Mouse (Mus musculus) hindbrain, embryonic 11.5 days (tissue): ENCODE measurements around the gene Tbc1d10c. TPM values are rescaled to one million over a fixed set of nuclear protein-coding genes. Genes with fewer than 3 reads are reported as not detected.

ENCODE experiments used
- ATAC-seq: fragments of 200-750 bp; cut with Nextera tagmentation; 2 replicates; pipeline ENCODE4 v1.8.0; 2017; ENCODE audit warnings: mild to moderate bottlenecking, moderate TSS enrichment, moderate library complexity; ENCODE audit not compliant: low FRiP score
- DNase-seq: peaks from one replicate; pipeline ENCODE4 v3.0.0-alpha.2; 2015; ENCODE audit warnings: low spot score
- H3K27ac ChIP-seq: fragments of 300-500 bp; sonication (generic); 2 replicates; pipeline ENCODE4 v1.5.1; 2014; ENCODE audit warnings: mild to moderate bottlenecking, low read depth, low read length
- H3K27me3 ChIP-seq: fragments of 300-500 bp; sonication (generic); 2 replicates; pipeline ENCODE4 v1.6.1; 2014; ENCODE audit warnings: mild to moderate bottlenecking, low read length, moderate library complexity, mixed read lengths; ENCODE audit not compliant: control insufficient read depth, insufficient read depth
- H3K36me3 ChIP-seq: fragments of 300-500 bp; sonication (generic); 2 replicates; pipeline ENCODE4 v1.6.1; 2014; ENCODE audit warnings: mild to moderate bottlenecking, low read length, moderate library complexity, mixed read lengths; ENCODE audit not compliant: control insufficient read depth, insufficient read depth
- H3K4me1 ChIP-seq: fragments of 300-500 bp; sonication (generic); replicated peaks from 2 replicates; pipeline ENCODE4 v1.6.1; 2014; ENCODE audit warnings: low read length, mixed read lengths; ENCODE audit not compliant: control insufficient read depth, insufficient read depth
- H3K4me2 ChIP-seq: fragments of 300-500 bp; sonication (generic); replicated peaks from 2 replicates; pipeline ENCODE4 v1.6.1; 2014; ENCODE audit warnings: mild to moderate bottlenecking, low read depth, low read length
- H3K4me3 ChIP-seq: fragments of 300-500 bp; sonication (generic); 2 replicates; pipeline ENCODE4 v1.5.1; 2014; ENCODE audit warnings: low read depth, low read length
- H3K9ac ChIP-seq: fragments of 300-500 bp; sonication (generic); 2 replicates; pipeline ENCODE4 v1.6.1; 2014; ENCODE audit warnings: low read depth, low read length
- H3K9me3 ChIP-seq: fragments of 300-500 bp; sonication (generic); 2 replicates; pipeline ENCODE4 v1.6.1; 2016; ENCODE audit warnings: low read length; ENCODE audit not compliant: control insufficient read depth
- WGBS: fragments of 180-500 bp; shearing (Covaris S2); extraction: QIAGEN DNeasy Blood & Tissue Kit; methylation state at CpG from one replicate; pipeline ENCODE4 v1.1.7; 2014; 5-methylcytosine and 5-hydroxymethylcytosine counted together
- polyA plus RNA-seq: library from polyadenylated mRNA; unstranded; fragments of >200 nt; fragmentation: Nextera tagmentation; extraction: Ambion mirVana; gene quantifications from 2 replicates; pipeline ENCODE4 v1.2.1, GENCODE M21; 2014

The Tbc1d10c gene
- polyA plus RNA-seq, 1 experiment from 2014 or later: 0.79 TPM

GRCm38 (mm10) chr19:4201291-4201909 is 10.3 kb upstream of the Tbc1d10c start, which contains the start of gene Rad9a:
TSS of gene Rad9a (minus strand) at chr19:4201662.
- Histone ChIP-seq H3K27ac (peak within 1 kb of the TSS; percentile 60; the same call in 1 of the 2 replicates), H3K9ac (peak within 1 kb of the TSS; percentile 81), H3K4me1 (peaks cover 13% of the 10 kb centered on the region), H3K9me3 (no peaks in the 10 kb centered on the region), H3K27me3 (no peaks in the 10 kb centered on the region; the same call in none of the 2 replicates), H3K4me3 (peak within 1 kb of the TSS; percentile 68), H3K4me2 (peak within 1 kb of the TSS; percentile 97), H3K36me3 (no peaks in the 10 kb centered on the region)
- peak; percentile 82 for ATAC-seq
- under 1% methylated on average over 34 of the region's 34 CpGs for WGBS
- peak; percentile 98 for DNase-seq

DNA sequence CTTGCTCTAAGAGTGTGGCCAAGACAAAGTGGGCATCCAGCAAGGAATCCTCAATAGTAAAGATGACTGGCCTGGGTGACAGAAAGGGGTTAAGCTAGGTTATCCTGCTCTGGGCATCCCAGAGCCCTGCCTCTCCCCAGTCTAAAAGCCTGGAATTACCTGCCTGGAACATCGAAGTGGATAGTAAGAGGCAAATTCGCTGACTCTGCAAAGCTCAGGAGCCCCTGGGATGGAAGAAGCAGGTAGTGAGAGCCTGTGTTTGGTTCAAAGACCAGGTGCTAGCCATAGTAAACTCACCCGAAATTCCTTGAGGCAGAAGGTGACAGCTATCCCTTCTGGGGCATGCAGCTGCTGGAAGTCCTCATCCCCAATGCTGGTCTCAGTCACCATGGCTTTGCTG is 6.1 kb upstream of the Tbc1d10c start:
- Histone ChIP-seq H3K9ac (no peak overlapping the region), H3K4me2 (no peak overlapping the region), H3K36me3 (peaks cover 11% of the 10 kb centered on the region), H3K4me1 (peaks cover 16% of the 10 kb centered on the region), H3K4me3 (no peak overlapping the region), H3K9me3 (no peaks in the 10 kb centered on the region), H3K27me3 (no peaks in the 10 kb centered on the region), H3K27ac (no peak overlapping the region)
- WGBS: 69% methylated on average over 3 of the region's 3 CpGs
- no peak for DNase-seq
- no peak for ATAC-seq

GRCm38 (mm10) chr19:4196548-4196947 is 5.5 kb upstream of the Tbc1d10c start:
- H3K4me1 ChIP-seq: peaks cover 14% of the 10 kb centered on the region
- H3K9ac ChIP-seq: no peak overlapping the region
- DNase-seq (no peak), ATAC-seq (no peak)
- H3K27ac ChIP-seq: no peak overlapping the region
- H3K4me3 ChIP-seq: no peak overlapping the region
- no peaks in the 10 kb centered on the region for H3K27me3 ChIP-seq
- H3K36me3 ChIP-seq: peaks cover 11% of the 10 kb centered on the region
- no peak overlapping the region for H3K4me2 ChIP-seq
- H3K9me3 ChIP-seq: no peaks in the 10 kb centered on the region
- WGBS: 72% methylated on average over 5 of the region's 5 CpGs

GRCm38 (mm10) chr19:4196048-4196447 is 5.0 kb upstream of the Tbc1d10c start:
- DNase-seq (no peak), ATAC-seq (no peak)
- Histone ChIP-seq H3K9me3 (no peaks in the 10 kb centered on the region), H3K4me1 (peaks cover 14% of the 10 kb centered on the region), H3K27me3 (no peaks in the 10 kb centered on the region), H3K4me3 (no peak overlapping the region), H3K9ac (no peak overlapping the region), H3K27ac (no peak overlapping the region), H3K4me2 (no peak overlapping the region), H3K36me3 (peaks cover 11% of the 10 kb centered on the region)
- WGBS: 80% methylated on average over 2 of the region's 2 CpGs

DNA sequence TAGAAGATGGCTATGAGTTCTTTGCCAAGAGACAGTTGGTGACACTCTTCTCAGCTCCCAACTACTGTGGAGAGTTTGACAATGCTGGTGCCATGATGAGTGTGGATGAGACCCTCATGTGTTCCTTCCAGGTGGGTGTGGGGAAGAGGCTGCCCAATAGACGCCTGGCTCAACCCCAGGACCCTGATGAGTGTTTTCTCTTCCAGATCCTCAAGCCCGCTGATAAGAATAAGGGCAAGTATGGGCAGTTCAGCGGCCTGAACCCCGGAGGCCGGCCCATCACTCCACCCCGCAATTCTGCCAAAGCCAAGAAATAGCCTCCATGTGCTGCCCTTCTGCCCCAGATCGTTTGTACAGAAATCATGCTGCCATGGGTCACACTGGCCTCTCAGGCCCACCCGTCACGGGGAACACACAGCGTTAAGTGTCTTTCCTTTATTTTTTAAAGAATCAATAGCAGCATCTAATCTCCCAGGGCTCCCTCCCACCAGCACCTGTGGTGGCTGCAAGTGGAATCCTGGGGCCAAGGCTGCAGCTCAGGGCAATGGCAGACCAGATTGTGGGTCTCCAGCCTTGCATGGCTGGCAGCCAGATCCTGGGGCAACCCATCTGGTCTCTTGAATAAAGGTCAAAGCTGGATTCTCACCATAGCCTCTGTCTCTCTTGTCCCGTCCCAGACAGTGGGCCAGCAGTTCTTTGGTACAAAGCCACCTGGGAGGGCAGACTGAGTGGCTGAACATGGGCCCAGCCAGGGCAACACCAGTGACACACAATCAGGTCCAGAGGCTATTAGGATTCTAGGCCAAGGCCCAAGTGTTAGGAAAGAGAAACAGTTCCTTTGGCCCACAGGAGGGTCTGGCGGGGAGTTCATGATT is 3.9 kb upstream of the Tbc1d10c start:
- WGBS: 86% methylated on average over 12 of the region's 12 CpGs
- H3K4me2 ChIP-seq: no peak overlapping the region
- no peaks in the 10 kb centered on the region for H3K27me3 ChIP-seq
- no peak overlapping the region for H3K27ac ChIP-seq
- peaks cover 5% of the 10 kb centered on the region; the same call in 1 of the 2 replicates for H3K4me1 ChIP-seq
- ATAC-seq (no peak), DNase-seq (no peak)
- no peaks in the 10 kb centered on the region for H3K9me3 ChIP-seq
- H3K36me3 ChIP-seq: peaks cover 11% of the 10 kb centered on the region
- no peak overlapping the region for H3K4me3 ChIP-seq
- no peak overlapping the region for H3K9ac ChIP-seq

DNA sequence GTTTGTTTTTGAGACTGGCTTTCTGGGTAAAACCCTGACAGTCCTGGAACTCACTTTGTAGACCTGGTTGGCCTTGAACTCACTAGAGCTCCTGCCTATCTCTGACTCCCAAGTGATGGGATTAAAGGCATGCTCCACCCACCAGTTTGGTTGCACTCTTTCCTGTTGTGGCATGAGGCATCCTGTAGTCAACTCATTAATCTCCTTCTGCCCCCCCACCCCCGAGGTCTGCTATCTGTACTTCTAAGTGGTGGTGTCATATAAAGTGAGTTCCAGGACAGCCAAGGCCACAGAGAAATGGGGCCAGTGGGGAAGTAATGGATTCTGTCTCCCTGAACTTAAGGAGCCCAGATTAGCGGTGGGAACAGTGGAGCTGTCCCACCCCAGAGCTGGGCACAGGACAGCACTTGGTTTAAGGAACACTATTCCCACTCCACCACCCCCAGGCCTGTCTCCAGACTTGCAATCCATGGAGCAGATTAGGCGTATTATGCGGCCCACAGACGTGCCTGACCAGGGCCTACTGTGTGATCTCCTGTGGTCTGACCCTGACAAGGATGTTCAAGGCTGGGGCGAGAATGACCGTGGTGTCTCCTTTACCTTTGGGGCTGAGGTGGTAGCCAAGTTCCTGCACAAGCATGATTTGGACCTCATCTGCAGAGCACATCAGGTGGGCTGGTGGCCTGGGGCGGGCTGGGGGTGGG is 3.1 kb upstream of the Tbc1d10c start:
- H3K4me2 ChIP-seq: no peak overlapping the region
- H3K36me3 ChIP-seq: peaks cover 11% of the 10 kb centered on the region
- no peaks in the 10 kb centered on the region for H3K9me3 ChIP-seq
- H3K4me1 ChIP-seq: peaks cover 5% of the 10 kb centered on the region; the same call in 1 of the 2 replicates
- H3K9ac ChIP-seq: no peak overlapping the region
- no peak overlapping the region for H3K27ac ChIP-seq
- DNase-seq: no peak
- no peaks in the 10 kb centered on the region for H3K27me3 ChIP-seq
- no peak for ATAC-seq
- no peak overlapping the region for H3K4me3 ChIP-seq
- 86% methylated on average over 8 of the region's 8 CpGs for WGBS

GRCm38 (mm10) chr19:4193129-4193528 is 2.0 kb upstream of the Tbc1d10c start:
- peak overlapping the region; percentile 96 for H3K4me3 ChIP-seq
- H3K4me1 ChIP-seq: peaks cover 5% of the 10 kb centered on the region; the same call in 1 of the 2 replicates

DNA sequence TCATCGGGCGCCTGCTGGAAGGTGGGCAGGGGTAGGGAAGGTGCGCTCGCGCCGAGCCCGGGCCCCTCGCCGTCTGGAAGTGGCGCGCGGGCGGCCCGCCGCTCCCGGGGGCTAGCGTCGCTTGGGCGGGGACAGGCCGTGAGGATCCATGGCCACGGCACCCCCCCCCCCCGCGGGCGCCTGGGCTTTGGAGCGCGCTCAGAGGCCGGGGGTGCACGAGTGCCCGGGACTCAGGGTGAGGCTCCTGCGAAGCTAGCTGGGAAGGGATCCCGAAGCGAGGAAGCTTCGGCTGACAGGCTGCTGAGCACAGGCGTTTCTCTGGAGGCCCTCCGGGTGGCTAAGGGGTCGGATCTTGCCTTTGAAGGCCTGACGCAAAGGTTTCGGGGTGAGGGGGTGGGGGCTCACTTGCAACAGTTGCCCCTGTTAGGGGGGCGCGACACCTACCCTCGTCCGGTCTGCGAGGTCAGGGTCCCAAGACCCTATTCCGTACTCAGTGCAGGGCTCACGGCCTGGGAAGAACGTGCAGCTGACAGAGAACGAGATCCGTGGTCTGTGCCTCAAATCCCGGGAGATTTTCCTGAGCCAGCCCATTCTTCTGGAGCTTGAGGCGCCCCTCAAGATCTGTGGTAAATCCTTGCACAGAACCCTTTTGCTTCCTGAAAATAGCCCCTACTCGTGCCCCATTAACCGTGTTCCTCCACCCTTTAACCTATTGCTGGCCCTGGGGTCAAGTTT is 1.3 kb upstream of the Tbc1d10c start:
- Histone ChIP-seq H3K9me3 (no peaks in the 10 kb centered on the region), H3K27me3 (no peaks in the 10 kb centered on the region), H3K36me3 (peaks cover 11% of the 10 kb centered on the region), H3K9ac (peak overlapping the region; percentile 98), H3K4me1 (peaks cover 5% of the 10 kb centered on the region; the same call in 1 of the 2 replicates), H3K27ac (peak overlapping the region; percentile 84), H3K4me2 (peak overlapping the region; percentile 92), H3K4me3 (peak overlapping the region; percentile 96)
- DNase-seq (peak; percentile 55), ATAC-seq (no peak; the same call in none of the 2 replicates)
- WGBS: under 1% methylated on average over 31 of the region's 52 CpGs

More at GRCm38 (mm10) chr19:4193129-4193528, 2.0 kb upstream of the Tbc1d10c start:
- no peak for DNase-seq
- no peaks in the 10 kb centered on the region for H3K27me3 ChIP-seq
- peak overlapping the region; percentile 92 for H3K4me2 ChIP-seq
- H3K36me3 ChIP-seq: peaks cover 11% of the 10 kb centered on the region
- WGBS: 68% methylated on average over 6 of the region's 6 CpGs
- no peak for ATAC-seq
- H3K9me3 ChIP-seq: no peaks in the 10 kb centered on the region
- no peak overlapping the region for H3K27ac ChIP-seq
- peak overlapping the region; percentile 98 for H3K9ac ChIP-seq
